Mouse (Mus musculus): ENCODE data around the gene Hist1h2ah.
"Not testable (repeated sequence)": the region's sequence is repeated elsewhere in the genome, so short reads cannot be mapped to it uniquely, and the experiment has no call there.

GRCm38 (mm10) chr13:22041142-22041536, 5.8 kb upstream of the Hist1h2ah start, which contains the start of gene Hist1h4i:
- not testable (repeated sequence) for TF ChIP-seq CTCF (conservative IDR thresholded peaks at IDR 0.05; ENCODE audit: low read length); POU5F1 (IDR thresholded peaks at IDR 0.05; ENCODE audit: borderline replicate concordance, low read length)

Measured in E14TG2a.4 (cell line).